Mouse (Mus musculus) heart, embryonic 15.5 days (tissue): ENCODE data around the gene Srf. TPM values are rescaled to one million over a fixed set of nuclear protein-coding genes. Genes with fewer than 3 reads are reported as not detected.

Experiments
- ATAC-seq: fragments of 200-750 bp; cut with Nextera tagmentation; replicated peaks from 2 replicates; pipeline ENCODE4 v1.8.0; 2017; ENCODE audit warnings: low read depth, moderate TSS enrichment; ENCODE audit not compliant: insufficient number of reproducible peaks, insufficient read depth, low FRiP score
- H3K27ac ChIP-seq: fragments of 300-500 bp; sonication (generic); 2 replicates; pipeline ENCODE4 v1.5.1; 2015; ENCODE audit warnings: mild to moderate bottlenecking, inconsistent platforms
- H3K27me3 ChIP-seq: fragments of 300-500 bp; sonication (generic); 2 replicates; pipeline ENCODE4 v1.6.1; 2015; ENCODE audit warnings: inconsistent platforms
- H3K36me3 ChIP-seq: fragments of 300-500 bp; sonication (generic); 2 replicates; pipeline ENCODE4 v1.6.1; 2015; ENCODE audit warnings: mild to moderate bottlenecking, inconsistent platforms
- H3K4me1 ChIP-seq: fragments of 300-500 bp; sonication (generic); replicated peaks from 2 replicates; pipeline ENCODE4 v1.6.1; 2015; ENCODE audit warnings: inconsistent platforms
- H3K4me2 ChIP-seq: fragments of 300-500 bp; sonication (generic); 2 replicates; pipeline ENCODE4 v1.6.1; 2015; ENCODE audit warnings: inconsistent platforms, mild to moderate bottlenecking, moderate library complexity
- H3K4me3 ChIP-seq: fragments of 300-500 bp; sonication (generic); 2 replicates; pipeline ENCODE4 v1.5.1; 2015; ENCODE audit warnings: mild to moderate bottlenecking, inconsistent platforms
- H3K9ac ChIP-seq: fragments of 300-500 bp; sonication (generic); 2 replicates; pipeline ENCODE4 v1.6.1; 2015; ENCODE audit warnings: mild to moderate bottlenecking, inconsistent platforms
- H3K9me3 ChIP-seq: fragments of 300-500 bp; sonication (generic); replicated peaks from 2 replicates; pipeline ENCODE4 v1.6.1; 2016; ENCODE audit warnings: inconsistent platforms
- WGBS: fragments of 180-500 bp; shearing (Covaris S2); methylation state at CpG from one replicate; pipeline ENCODE4 v1.1.7; 2015; ENCODE audit warnings: mixed read lengths; 5-methylcytosine and 5-hydroxymethylcytosine counted together
- microRNA-seq: library from miRNA; unstranded; fragments of <30 nt; microRNA quantifications from one replicate; pipeline ENCODE4, GENCODE M21; 2016
- polyA plus RNA-seq: library from polyadenylated mRNA; unstranded; fragments of >200 nt; fragmentation: Nextera tagmentation; extraction: Ambion mirVana; gene quantifications from 2 replicates; pipeline ENCODE4 v1.2.1, GENCODE M21; 2015

Srf gene
- polyA plus RNA-seq, 1 experiment from 2014 or later = 8.7 TPM

DNA sequence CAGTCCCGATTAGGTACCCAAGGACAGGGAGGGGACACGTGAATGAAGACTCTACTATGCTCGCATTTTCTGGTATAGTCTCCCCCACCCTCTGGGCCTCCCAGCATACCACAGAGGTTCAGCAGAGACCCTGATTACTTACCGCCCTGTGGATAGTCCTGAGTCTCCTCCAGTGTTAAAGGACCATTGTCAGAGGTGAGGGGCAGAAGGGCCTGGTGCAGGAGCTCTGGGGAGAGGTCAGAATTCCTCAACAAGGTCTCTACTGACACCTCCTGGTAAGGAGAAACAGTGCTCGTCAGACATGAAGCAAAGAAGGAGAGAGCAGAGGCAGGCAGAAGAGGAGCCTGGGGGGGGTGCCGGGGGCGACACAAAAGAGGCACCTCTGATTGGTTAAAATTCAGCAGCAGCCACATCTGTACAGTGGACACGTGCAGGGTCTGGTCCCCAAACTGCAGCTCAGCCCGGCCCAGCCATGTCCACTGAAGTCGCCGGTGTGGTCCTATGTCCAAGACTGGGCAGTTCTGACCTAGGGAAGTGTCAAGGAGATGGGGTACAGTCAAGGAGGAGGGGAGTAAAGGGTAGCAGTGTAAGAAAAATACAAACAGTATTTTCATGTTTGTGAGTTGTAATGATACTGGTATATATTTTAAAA is 44.8 kb downstream of the Srf start:
- no peak overlapping the region for H3K27ac ChIP-seq
- H3K4me2 ChIP-seq = no peak overlapping the region
- 50% methylated on average over 11 of the region's 11 CpGs for WGBS
- peak; percentile 27; the same call in 1 of the 2 replicates for ATAC-seq
- no peak overlapping the region for H3K9ac ChIP-seq
- H3K4me3 ChIP-seq = no peak overlapping the region
- no peaks in the 10 kb centered on the region for H3K27me3 ChIP-seq
- no peaks in the 10 kb centered on the region for H3K36me3 ChIP-seq
- H3K4me1 ChIP-seq = no peaks in the 10 kb centered on the region
- H3K9me3 ChIP-seq = no peaks in the 10 kb centered on the region

GRCm38 (mm10) chr17:46505617-46506016 is 50.4 kb downstream of the Srf start:
- no peaks in the 10 kb centered on the region for H3K27me3 ChIP-seq
- no peaks in the 10 kb centered on the region for H3K36me3 ChIP-seq
- H3K4me2 ChIP-seq = no peak overlapping the region
- no peaks in the 10 kb centered on the region for H3K9me3 ChIP-seq
- H3K4me1 ChIP-seq = no peaks in the 10 kb centered on the region
- 89% methylated on average over 3 of the region's 3 CpGs for WGBS
- H3K9ac ChIP-seq = no peak overlapping the region
- H3K4me3 ChIP-seq = no peak overlapping the region
- no peak for ATAC-seq
- no peak overlapping the region for H3K27ac ChIP-seq

- H3K4me3 ChIP-seq = no peak overlapping the region
- 75% methylated on average over 14 of the region's 14 CpGs for WGBS
- no peak for ATAC-seq
- no peak overlapping the region for H3K9ac ChIP-seq
- no peaks in the 10 kb centered on the region for H3K4me1 ChIP-seq
- H3K9me3 ChIP-seq = no peaks in the 10 kb centered on the region
- H3K27ac ChIP-seq = no peak overlapping the region
- no peaks in the 10 kb centered on the region for H3K36me3 ChIP-seq
- no peaks in the 10 kb centered on the region for H3K27me3 ChIP-seq
- H3K4me2 ChIP-seq = no peak overlapping the region
Observed at GRCm38 (mm10) chr17:46503847-46504638, 51.9 kb downstream of the Srf start.

DNA sequence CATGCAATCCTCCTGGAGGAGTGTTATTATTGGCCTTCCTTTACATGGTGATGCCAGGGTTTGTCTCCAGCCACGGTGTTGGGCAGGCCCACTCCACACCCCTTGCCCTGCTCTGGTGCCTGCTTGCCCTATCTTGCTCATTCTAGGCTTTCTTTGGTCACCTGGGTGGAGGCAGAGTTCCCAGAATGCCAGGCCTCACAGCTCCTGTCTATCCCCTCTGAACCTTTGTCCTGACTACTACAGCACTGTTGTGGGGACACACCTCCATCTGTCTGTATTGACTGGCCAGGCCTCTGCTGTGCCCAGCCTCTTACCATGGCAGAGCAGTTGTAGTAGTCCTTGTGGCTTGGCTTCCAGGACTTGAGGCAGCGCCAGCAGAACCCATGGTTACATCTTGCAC is 53.2 kb downstream of the Srf start:
- Histone ChIP-seq H3K27ac (no peak overlapping the region), H3K27me3 (no peaks in the 10 kb centered on the region), H3K4me2 (no peak overlapping the region), H3K36me3 (no peaks in the 10 kb centered on the region), H3K9me3 (no peaks in the 10 kb centered on the region), H3K9ac (no peak overlapping the region), H3K4me1 (no peaks in the 10 kb centered on the region), H3K4me3 (no peak overlapping the region)
- WGBS = 85% methylated on average over 2 of the region's 2 CpGs
- ATAC-seq = no peak

Small RNA genes within 50 kb of the gene (microRNA-seq; reads per million reads assigned to microRNA genes)
- gene Mir6976 = not detected

Other genes starting within 250 kb of the Srf start
- 4.3 and 4.6 TPM in 2 replicates for gene Abcc10, start 227.8 kb downstream of the Srf start, polyA plus RNA-seq
- 6.4 and 6.5 TPM in 2 replicates for gene Zfp318, start 172.4 kb downstream of the Srf start, polyA plus RNA-seq
- gene Crip3, start 127.2 kb downstream of the Srf start, polyA plus RNA-seq = 3.5 and 28.8 TPM in 2 replicates
- gene Slc22a7, start 117.7 kb downstream of the Srf start, polyA plus RNA-seq = 0.25 and 0.74 TPM in 2 replicates
- 0.05 and 0.29 TPM in 2 replicates for gene Ttbk1, start 68.5 kb downstream of the Srf start, polyA plus RNA-seq
- 23.1 and 27.6 TPM in 2 replicates for gene Dnph1, start 59.5 kb downstream of the Srf start, polyA plus RNA-seq
- 4.6 and 5.5 TPM in 2 replicates for gene Cul9, start 9.8 kb downstream of the Srf start, polyA plus RNA-seq
- gene Ptk7, start 73.3 kb upstream of the Srf start, polyA plus RNA-seq = 34.1 and 49.5 TPM in 2 replicates
- 20.2 and 24.2 TPM in 2 replicates for gene Klc4, start 89.8 kb upstream of the Srf start, polyA plus RNA-seq
- gene Mrpl2, start 90.1 kb upstream of the Srf start, polyA plus RNA-seq = 94.3 and 102 TPM in 2 replicates
- gene Cul7, start 94.2 kb upstream of the Srf start, polyA plus RNA-seq = 32.8 and 44.9 TPM in 2 replicates
- gene Rrp36, start 118.2 kb upstream of the Srf start, polyA plus RNA-seq = 33.2 and 39.7 TPM in 2 replicates
- 105 and 113 TPM in 2 replicates for gene Mea1, start 122.6 kb upstream of the Srf start, polyA plus RNA-seq
- 153 and 163 TPM in 2 replicates for gene Klhdc3, start 124.7 kb upstream of the Srf start, polyA plus RNA-seq
- 44.6 and 66.2 TPM in 2 replicates for gene Ppp2r5d, start 148.9 kb upstream of the Srf start, polyA plus RNA-seq
- gene Pex6, start 155.3 kb upstream of the Srf start, polyA plus RNA-seq = 10.5 and 19.0 TPM in 2 replicates
- gene Gnmt, start 173.0 kb upstream of the Srf start, polyA plus RNA-seq = 1.2 and 1.8 TPM in 2 replicates
- gene Cnpy3, start 196.0 kb upstream of the Srf start, polyA plus RNA-seq = 43.1 and 55.5 TPM in 2 replicates
- 2.9 and 25.2 TPM in 2 replicates for gene Ptcra, start 207.5 kb upstream of the Srf start, polyA plus RNA-seq
- 49.5 and 51.5 TPM in 2 replicates for gene 2310039H08Rik, start 216.5 kb upstream of the Srf start, polyA plus RNA-seq
- 86.3 and 93.7 TPM in 2 replicates for gene Rpl7l1, start 226.5 kb upstream of the Srf start, polyA plus RNA-seq